Mouse (Mus musculus) adrenal gland, postnatal 4 days (tissue): ENCODE measurements around the gene Mrpl49. TPM values are rescaled to one million over a fixed set of nuclear protein-coding genes. Genes with fewer than 3 reads are reported as not detected.
A peak's percentile ranks its signal among the peaks of the same experiment; 100 is the strongest.

Source experiments
- DNase-seq, 2 experiments: peaks; one replicate each; pipeline ENCODE4 v3.0.0; 2021 to 2022; ENCODE audit warnings: low spot score in 2 of 2, mixed read lengths in 2 of 2
- long read RNA-seq, 2 experiments: library from polyadenylated mRNA; stranded (forward); transcript quantifications; one replicate each; pipeline ENCODE4 v2.0.0; 2021
- total RNA-seq, 2 experiments: library from RNA; stranded (reverse); gene quantifications; 2 replicates each; pipeline ENCODE4 v1.2.3; 2021

Mrpl49 gene
- 10 to 100 TPM; 55.6 to 63.5 TPM for total RNA-seq
- long read RNA-seq, experiment 1, transcript Mrpl49-201 (4 exons, 1,764 nt): major isoform, 64 of 71 reads
- long read RNA-seq, experiment 1, partial matches to known transcripts: 4 of 71 reads
- long read RNA-seq, experiment 1, other reads (novel, unspliced or antisense): 0 of 71 reads
- long read RNA-seq, experiment 2, transcript Mrpl49-201 (4 exons, 1,764 nt): major isoform, 69 of 76 reads
- long read RNA-seq, experiment 2, partial matches to known transcripts: 0 of 76 reads
- long read RNA-seq, experiment 2, other reads (novel, unspliced or antisense): 6 of 76 reads

DNA sequence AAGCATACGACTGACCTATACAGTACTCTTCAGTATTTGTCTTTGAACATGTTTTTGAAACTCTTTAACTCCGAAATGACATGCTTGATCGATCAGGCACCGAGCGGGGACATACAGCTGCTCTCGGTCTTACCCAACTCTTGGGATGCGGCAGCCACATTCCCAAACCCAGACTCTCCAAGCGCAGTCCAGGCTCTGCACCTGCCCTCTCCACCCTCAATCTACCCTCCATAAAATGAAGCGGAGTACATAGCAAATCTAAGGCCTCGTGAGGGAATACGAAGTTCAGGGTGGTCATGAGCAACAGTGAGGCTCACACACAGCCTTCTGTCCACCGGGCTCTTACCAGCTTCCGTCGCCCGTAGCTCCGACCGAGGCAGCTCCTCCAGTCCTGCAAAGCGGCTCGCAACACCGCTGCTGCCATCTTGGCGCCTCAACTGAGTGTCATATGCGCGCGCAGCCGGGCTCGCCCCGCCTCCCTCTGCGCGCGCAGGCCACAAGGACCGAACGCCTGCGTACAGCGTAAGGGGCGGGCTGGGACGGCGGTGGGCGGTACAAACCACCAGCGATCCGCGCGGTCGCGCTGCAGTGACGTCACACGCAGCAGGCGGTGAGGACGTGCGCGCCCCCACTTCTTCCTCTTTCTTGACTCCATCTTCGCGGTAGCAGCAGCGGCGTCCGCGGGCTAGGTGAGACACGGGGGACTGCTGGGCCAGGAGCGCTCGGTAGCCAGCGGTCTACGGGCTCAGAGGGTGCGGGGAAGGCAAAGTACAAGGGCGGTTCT, at the start of gene Mrpl49, which contains the start of gene Fau:
Mrpl49 (minus strand) TSS at position 473 of the 784 bp plus-strand sequence.
Fau (plus strand) TSS at position 532 of the 784 bp plus-strand sequence.
- DNase-seq: peak; percentile 96 to 97

DNA sequence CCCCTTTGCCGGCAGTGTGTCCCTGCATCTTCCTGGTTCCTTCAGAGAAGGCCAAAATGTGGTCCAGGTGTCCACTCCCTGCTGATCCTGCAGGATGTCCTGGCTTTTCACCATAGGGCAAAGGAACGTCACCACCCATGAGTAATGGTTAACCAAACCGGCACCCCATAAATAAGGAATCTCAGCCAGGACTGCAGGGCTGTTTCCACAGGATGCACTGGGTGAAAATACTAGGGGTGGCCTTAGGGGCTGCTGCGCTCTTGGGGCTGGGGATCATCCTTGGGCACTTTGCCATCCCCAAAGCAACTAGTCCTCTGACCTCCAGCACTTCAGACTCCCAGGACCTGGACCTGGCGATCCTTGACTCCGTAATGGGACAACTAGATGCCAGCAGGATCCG, 48.0 kb upstream of the Mrpl49 start, which contains the start of gene Naaladl1:
Naaladl1 (plus strand) TSS at position 197 of the 400 bp plus-strand sequence.
- DNase-seq: no peak

DNA sequence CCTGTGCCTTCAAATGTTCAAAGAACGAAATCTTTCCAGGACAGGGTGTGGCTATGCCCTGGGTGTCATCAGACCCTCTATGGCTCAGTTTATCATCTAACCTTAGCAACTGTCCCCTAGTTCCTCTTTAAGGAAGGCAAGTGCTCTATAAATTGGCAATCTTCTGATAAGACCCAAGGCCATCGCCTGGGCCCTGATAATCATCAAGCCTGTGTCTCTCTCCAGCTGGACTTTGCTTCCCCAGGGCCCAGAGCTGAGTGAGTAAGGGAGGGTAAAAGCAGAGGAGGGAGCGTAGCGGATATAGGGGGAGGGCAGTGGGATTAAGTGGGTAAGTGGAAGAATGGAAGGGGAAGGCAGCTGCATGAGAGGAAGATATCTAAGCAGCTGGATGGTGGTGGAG, 46.9 kb upstream of the Mrpl49 start:
- no peak for DNase-seq

DNA sequence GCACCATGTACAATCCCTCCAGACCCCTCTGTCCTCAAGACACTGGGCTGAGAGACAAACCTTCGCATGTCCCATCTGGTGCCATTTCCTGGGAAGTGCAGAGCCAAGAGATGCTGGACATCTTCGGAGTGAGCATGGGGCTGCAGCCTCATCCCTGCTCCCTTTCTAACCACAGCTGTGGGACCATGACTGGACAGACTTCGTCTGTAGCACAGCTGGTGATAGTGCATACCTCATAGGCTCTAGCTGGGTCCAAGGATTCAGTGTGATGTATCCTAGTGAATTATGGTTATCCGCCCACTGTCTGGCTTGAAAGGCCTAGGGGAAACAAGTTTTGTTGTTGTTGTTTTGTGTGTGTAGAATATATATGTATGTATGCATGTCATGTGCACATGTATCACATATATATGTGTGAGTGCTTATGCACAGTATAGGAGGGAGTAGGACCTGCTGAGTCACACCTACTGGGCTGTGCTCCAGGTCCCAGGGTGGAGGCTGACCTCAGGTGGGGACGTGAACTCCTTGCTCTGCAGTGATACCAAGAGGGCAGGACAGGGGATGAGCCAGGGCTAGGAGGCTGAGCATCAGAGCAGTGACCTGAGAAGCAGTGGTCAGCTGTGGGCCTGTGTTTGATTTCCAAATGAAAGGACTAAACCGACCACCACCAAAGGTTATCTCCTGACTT, 44.7 kb upstream of the Mrpl49 start:
- no peak for DNase-seq

DNA sequence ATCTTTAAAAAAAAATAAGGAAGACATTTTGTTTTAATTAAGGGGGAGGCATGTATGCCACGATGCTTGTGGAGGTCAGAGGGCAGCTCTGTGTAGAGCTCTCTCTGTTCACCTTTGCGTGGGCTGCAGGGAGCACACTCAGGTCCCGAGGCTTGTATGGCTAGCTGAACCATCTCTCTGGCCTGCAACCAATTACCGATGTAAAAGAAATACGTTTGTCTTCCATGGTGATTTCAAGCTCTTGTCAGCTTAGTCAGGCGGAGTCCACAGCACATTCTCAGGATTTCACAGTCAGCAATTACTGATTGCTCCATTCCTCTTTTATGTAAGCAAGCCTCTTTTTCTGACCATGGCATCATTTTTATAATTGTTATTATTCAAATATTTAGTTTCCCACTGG, 43.6 kb upstream of the Mrpl49 start:
- DNase-seq: no peak

DNA sequence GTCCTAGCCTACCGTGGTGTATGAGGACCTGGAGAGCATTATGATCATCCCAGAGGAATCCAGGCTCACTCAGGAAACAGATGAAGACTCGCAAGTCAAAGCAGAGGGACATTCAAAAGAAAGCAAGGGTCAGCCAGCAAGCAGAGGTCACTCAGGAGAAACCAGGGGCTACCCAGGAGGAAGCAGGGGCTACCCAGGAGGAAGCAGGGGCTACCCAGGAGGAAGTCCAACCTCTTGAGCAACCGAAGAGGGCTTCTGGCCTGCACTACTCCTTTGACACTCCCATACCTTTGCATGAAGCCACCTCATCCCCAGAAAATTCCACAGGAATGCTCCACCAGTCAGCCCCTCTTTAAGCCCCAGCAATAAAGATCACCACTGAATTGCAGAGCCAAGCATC, 40.3 kb upstream of the Mrpl49 start:
- DNase-seq: no peak

DNA sequence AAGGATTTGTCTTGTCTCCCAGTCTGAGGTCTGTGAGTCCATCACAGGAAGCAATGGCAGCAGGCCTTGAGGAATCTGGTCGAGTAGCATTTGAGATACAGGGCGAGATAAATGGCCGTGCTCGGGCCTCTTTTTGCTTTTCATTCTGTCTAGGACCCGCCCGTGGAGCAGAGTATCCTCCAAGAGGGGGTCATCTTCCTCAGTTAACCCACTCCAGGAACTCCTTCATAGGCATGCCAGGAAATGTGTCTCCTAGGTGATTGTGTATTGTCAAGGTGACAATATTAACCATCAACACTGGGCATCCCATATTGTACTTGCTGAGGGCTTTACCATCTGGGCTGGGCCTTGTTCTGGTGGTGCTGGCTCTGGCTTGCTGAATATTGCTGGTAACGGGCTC, 36.5 kb upstream of the Mrpl49 start, which contains the start of gene AC131692.1:
AC131692.1 (plus strand) TSS at position 301 of the 400 bp plus-strand sequence.
- DNase-seq: no peak

DNA sequence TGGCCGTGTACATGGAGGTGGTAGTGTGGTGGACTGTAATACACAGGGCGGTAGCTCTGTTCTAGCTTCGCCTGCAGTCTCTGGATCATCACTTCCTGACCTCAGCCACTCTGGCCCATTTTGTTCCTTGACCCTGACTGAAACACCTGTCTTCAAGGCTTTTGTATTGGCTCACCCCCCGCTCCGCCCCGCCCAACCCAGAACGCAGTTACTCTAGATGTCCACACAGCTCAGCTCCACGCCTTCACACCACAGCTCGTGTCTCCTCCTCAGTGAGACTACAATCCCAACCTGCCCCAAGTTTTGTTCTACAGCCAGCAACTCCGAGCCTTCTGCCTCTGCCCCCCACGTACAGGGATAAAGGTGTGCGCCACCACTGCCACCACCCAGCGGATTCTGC, 31.3 kb upstream of the Mrpl49 start:
- DNase-seq: no peak

DNA sequence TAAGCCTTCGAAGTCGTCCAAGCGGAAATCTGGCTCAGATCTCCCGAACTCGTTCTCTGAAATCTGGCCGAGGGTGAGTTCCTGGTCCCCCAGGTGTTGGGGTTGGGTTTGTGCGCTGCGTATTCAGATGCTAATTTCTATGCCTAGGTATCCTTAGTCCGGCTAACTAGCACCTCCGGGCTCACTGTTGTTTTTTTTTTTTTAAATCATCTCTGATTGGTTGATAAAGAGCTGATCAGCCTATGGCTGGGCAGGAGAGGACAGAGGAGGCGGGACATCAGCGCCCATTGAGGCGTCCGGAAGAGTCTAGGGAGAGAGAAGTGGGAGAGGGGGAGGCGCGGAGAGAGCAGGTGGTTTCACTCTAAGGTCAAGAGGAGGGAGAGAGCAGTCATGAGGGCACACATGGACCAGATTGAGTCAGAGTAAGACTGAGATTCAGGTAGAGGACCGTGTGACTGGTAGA, 27.9 kb upstream of the Mrpl49 start:
- DNase-seq: peak in 1 of 2 experiments; percentile 32

DNA sequence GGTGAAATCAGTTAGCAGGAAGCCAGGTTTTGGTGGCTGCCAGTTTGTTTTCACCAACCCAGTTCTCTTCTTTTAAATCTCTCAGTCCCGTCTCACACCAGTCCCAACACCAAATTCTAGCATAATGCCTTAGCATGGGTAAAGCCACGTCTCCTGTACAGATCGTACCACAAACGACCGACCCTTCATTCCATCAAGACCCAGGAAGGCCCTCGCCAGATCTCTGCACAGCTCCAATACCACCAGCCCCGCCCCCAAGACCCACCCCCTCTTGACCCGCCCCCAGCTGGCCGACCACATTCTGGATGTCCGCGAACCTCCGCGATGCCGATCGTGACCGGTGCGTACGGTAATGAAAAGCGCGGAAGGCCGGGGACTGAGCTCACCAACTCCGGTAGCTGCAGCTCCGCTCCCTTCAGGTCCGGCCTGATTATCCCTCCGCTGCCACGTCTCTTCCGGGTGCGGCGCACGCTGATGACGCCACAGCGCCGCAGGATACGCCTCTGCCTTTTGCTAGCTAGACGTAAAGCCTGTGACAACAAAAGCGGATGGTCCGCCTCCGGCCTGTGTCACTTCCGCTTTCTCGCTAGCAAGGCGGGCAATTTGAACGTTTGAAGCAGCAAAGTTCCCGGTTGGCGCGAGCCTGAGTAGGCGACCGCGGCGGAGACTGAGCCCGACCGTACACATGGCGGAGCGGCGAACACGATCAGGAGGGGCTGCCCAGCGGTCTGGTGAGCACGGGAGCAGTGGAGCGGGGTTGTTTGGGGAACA, 27.1 kb upstream of the Mrpl49 start, which contains the start of the genes Zfpl1 and Cdca5:
Zfpl1 (minus strand) TSS at position 479 of the 771 bp plus-strand sequence.
Cdca5 (plus strand) TSS at position 506 of the 771 bp plus-strand sequence.
- peak; percentile 83 to 89 for DNase-seq

DNA sequence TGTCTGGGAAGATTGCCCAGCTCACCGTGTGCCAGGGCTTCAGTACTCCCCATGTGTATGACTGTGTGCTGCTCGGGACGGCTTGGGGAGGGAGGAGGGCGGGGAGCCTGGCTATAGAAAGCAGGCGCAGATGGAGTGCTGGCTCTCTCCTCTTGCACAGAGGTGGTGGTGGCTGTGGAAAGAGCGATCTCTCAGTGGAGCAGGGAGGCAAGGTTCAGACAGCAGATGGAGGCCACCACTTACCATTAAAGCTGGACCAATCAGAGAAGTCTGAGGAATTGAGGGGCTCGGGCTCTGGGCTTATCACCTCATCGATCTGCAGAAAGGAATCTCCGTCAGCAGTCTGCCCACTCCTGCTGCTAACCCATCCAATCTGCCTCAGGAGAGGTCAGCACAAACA, 24.6 kb upstream of the Mrpl49 start, which contains the start of gene Gm28374:
Gm28374 (minus strand) TSS at position 101 of the 400 bp plus-strand sequence.
- DNase-seq: no peak

DNA sequence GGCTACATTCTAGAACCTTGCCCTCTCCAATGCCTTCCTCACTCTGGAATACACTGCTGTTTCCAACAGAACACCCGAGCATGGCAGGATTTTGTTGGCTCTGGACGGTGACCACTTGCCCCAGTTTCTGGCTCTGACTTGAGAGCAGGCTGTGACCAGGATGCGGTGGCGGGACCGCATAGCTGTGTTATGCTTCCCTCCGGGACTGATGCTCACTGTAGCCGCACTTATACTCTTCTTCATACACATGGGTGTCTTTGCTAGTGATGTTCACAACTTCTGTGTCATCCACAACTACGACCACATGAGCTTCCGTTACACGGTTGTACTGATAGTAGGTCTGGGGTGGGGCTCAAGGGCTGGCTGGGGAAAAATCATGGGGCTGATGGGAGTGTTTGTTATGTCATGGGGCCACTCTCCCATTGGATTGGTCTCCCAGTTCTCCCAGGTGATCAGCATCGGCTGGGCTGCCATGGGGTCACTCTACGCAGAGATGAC, 22.4 kb upstream of the Mrpl49 start, which contains the start of gene Tmem262:
Tmem262 (plus strand) TSS at position 51 of the 498 bp plus-strand sequence.
- no peak for DNase-seq

DNA sequence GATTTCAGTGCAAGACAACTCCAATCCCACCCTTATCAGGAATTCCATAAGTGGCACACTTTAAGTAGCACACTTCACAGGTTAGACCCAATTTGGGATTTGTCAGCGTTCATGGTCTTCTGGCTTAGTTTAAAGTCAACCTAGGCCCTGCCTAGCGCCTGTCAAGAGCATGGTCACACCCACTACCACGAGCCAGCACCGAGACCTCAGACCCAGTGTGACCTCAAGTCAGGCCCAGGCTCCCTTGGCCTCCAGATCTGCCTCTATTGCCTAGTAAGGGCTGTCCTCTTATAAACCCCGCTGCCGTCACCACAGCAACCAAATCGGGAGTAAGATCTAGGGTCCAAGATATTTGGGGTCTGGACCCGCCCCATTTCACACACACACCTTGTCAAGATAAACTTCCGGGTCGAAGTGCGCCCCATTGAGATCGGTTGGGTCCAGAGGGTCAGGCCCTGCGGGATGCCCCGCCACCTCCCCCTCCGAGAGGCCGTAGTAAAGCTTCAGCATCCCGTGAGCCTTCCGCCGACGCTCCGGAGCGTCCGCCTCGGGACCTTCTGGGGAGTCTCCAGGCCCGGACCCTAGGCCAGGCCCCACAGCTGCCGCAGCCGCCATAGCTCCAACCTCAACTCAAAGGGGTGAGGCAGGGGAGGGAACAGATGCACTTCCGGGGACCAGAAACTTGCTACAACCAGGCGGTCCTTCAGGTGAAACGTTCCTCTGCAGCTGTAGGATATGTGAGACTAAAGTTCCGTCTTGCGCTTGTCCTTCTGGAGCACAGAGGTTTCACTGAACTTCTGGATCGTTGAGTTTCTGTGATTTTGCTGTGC, 19.2 kb upstream of the Mrpl49 start, which contains the start of gene Vps51:
Vps51 (minus strand) TSS at position 668 of the 830 bp plus-strand sequence.
- peak; percentile 62 to 67 for DNase-seq

DNA sequence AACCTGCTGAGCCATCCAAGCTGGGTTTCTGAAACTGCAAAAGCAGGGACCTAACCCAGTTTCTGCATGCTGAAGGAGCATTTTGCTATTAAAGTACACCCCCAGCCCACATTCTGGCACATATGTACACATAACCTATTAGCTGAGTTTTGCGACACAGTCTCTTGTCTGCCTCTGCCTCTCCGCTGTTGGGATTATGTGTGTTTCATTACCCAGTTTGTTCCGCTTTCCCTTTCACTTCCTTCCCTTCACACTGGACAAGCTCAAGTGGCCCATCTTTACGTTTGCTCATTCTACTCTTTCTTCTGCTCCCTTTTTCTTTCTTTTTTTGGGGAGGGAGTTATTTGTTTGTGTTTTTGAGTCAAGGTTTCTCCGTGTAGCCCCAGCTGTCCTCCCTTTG, 16.3 kb upstream of the Mrpl49 start:
- DNase-seq: no peak

DNA sequence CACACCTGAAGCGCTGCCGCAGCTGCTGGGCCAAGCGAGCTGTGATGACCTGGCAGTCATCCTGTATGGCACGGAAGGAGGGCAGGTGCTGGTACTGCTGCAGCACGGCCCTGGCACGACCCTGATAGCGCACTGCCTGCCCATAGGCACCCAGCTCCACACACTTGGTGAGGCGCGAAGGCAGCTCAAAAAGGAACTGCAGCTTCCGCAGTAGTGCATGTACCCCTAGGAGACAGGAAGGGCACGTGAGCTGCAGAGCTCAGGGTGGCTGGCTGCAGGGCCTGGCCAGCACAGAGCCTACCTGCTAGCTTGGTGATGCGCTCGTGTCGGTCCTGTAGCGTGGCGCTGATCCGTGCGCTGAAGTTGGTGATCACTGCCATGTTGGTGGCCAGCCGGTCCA, 13.7 kb upstream of the Mrpl49 start:
- no peak for DNase-seq

DNA sequence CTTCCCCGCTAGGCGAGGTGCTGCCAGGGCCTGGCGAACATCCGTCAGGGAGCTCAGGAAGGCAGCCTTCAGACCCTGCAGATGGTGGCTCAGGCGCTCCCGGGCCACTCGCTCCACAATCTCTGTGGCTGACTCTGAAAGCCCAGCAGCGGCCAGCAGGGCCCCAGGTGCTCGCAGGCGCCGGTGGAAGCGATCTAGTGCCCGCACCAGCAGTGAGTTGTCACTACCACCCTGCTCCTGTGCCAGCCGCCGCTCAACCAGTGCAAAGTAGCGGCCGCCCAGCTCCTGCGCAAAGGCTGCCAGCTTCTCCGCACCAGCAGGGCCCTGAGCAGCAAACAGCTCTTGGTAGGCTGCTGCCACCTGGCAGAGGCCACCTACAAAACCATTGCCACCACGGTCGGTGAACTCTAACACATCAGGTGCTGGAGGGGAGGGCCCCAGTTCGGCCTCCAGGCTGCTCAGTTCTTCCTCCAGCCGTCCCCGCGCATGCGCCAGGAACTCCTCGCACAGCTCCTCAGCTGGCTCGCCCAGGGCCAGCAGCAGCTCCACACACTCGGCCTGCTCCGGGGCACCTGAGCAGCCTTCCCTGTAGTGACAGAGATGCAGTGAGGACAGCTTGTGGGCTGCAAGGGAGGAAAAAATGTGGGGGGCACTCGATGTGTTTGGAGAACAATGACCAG, 13.1 kb upstream of the Mrpl49 start:
- DNase-seq: no peak

DNA sequence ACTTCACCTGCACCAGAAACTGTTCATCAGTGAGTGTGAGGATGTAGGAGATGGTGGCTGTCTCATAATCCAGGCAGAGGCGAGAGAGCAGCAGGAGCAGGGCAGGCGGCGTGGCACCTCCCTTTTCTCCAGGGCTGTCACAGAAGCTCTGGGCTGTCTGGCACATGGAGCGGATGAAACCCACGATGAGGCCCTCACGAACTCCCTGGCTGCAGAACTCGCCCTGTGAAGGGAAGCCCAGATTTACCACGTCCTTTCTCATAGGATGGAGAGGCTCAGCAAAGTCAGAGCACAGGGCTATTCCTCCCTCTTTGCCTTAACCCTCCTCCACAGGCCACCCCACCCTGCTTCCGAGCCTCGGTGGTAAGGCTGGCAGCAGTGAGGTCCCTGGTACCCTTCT, 12.3 kb upstream of the Mrpl49 start:
- no peak for DNase-seq

DNA sequence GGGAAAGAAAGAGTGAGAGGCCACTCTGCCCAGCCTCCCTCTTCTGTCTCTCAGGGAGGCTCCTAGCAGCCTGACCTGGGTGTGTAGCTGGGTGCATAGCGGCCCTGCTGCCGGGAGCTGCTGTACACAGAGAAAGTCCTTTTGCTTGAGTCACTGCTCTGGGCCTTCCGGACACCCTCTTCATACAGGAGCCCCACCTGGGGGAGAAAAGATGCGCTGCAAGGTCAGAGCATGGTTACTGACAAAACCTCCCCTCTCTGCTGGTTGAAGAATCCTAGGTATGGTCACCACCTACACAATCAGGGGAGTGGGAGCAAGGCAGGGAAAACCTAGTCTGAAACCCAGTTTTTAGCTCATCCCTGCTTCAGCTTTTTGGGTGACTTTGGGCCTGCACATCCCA, 11.4 kb upstream of the Mrpl49 start:
- no peak for DNase-seq
